Comparison of ENCODE assay signal across 8 mouse cellular contexts in genomic region chr4:149988301-149988700, GRCm38 (mm10). TPM values are rescaled to one million over a fixed set of nuclear protein-coding genes. Genes with fewer than 3 reads are reported as not detected.
A peak's percentile ranks its signal among the peaks of the same experiment; 100 is the strongest.
DNase-seq lines count a peak whose midpoint lies in the region; ATAC-seq and TF ChIP-seq lines count a peak whose summit lies in the region.

No protein-coding gene starts in this region.

- H3K36me3 ChIP-seq in neural tube, embryonic 11.5 days (ENCODE audit: control insufficient read depth, insufficient read depth, low read length), result no peaks in the 10 kb centered on the region
- no peaks in the 10 kb centered on the region; the same call in 1 of the 2 replicates for H3K36me3 ChIP-seq in liver, embryonic 14.5 days (replicated peaks; ENCODE audit: control insufficient read depth, insufficient read depth, low read depth)

- TF ChIP-seq CTCF in liver, embryonic 14.5 days (IDR thresholded peaks at IDR 0.05; ENCODE audit: low read depth), result no peak

- H3K27me3 ChIP-seq in neural tube, embryonic 11.5 days (ENCODE audit: control insufficient read depth, insufficient read depth, low read length), result no peaks in the 10 kb centered on the region
- H3K27me3 ChIP-seq in liver, embryonic 14.5 days (ENCODE audit: control insufficient read depth, insufficient read depth, low read length), result no peaks in the 10 kb centered on the region

- H3K4me1 ChIP-seq in neural tube, embryonic 11.5 days (ENCODE audit: control insufficient read depth, insufficient read depth, low read length), result peaks cover 17% of the 10 kb centered on the region
- peaks cover 3 to 22% of the 10 kb centered on the region in 2 experiments for H3K4me1 ChIP-seq in liver, embryonic 14.5 days (replicated peaks; ENCODE audit: control insufficient read depth in 2 of 2, insufficient read depth in 2 of 2, low read length in 1 of 2)

- 81% methylated on average over 6 of the region's 6 CpGs for WGBS in neural tube, embryonic 11.5 days
- 72% methylated on average over 6 of the region's 6 CpGs for WGBS in liver, embryonic 14.5 days (ENCODE audit: insufficient replicate concordance)

- intact Hi-C loops in gastrocnemius, postnatal 36 days (cut with DNase I), result no loop called here

- H3K9ac ChIP-seq in neural tube, embryonic 11.5 days (ENCODE audit: low read length), result no peak overlapping the region
- no peak overlapping the region for H3K9ac ChIP-seq in liver, embryonic 14.5 days (replicated peaks)

- TF ChIP-seq EP300 in liver, embryonic 14.5 days (IDR thresholded peaks at IDR 0.05; ENCODE audit: low read depth), result no peak

- no peak for ATAC-seq in neural tube, embryonic 11.5 days (ENCODE audit: insufficient read depth, low FRiP score, low TSS enrichment)
- no peak for ATAC-seq in liver, embryonic 14.5 days (ENCODE audit: insufficient read depth)
- ATAC-seq in frontal cortex, adult (ENCODE audit: low TSS enrichment), result no peak

- H3K27ac ChIP-seq in neural tube, embryonic 11.5 days (ENCODE audit: low read depth, low read length), result no peak overlapping the region
- H3K27ac ChIP-seq in liver, embryonic 14.5 days, result no peak overlapping the region

- peak; percentile 63 for DNase-seq in gastrocnemius, adult 18-20 months (ENCODE audit: low spot score)
- DNase-seq in gastrocnemius, postnatal 36 days, result no peak
- DNase-seq in neural tube, embryonic 11.5 days (ENCODE audit: low spot score), result no peak
- no peak for DNase-seq in neural tube, embryonic 10.5 days (ENCODE audit: extremely low spot score, low spot score)
- DNase-seq in liver, embryonic 14.5 days (ENCODE audit: low read depth in 3 of 3, low spot score in 3 of 3), result no peak
- DNase-seq in thymus, postnatal 10 days (ENCODE audit: low spot score in 2 of 2), result no peak
- no peak for DNase-seq in adrenal gland, postnatal 4 days (ENCODE audit: low spot score in 2 of 2)

- H3K4me3 ChIP-seq in neural tube, embryonic 11.5 days (ENCODE audit: low read depth, low read length), result no peak overlapping the region
- H3K4me3 ChIP-seq in liver, embryonic 14.5 days (ENCODE audit: insufficient read depth in 1 of 2, low read depth in 2 of 2, low read length in 2 of 2), result no peak overlapping the region

- H3K4me2 ChIP-seq in neural tube, embryonic 11.5 days (ENCODE audit: low read depth), result peak overlapping the region; percentile 27; the same call in 1 of the 2 replicates
- H3K4me2 ChIP-seq in liver, embryonic 14.5 days (ENCODE audit: low read depth), result peak overlapping the region; percentile 58

- H3K9me3 ChIP-seq in neural tube, embryonic 11.5 days (ENCODE audit: control insufficient read depth, low read length), result no peaks in the 10 kb centered on the region
- no peaks in the 10 kb centered on the region for H3K9me3 ChIP-seq in liver, embryonic 14.5 days (ENCODE audit: control insufficient read depth, low read length)

RNA-seq across cellular contexts. Expression of gene H6pd, which starts 20.5 kb away (rescaled TPM):
- 10 to 100 TPM; 45.5 to 56.8 TPM for total RNA-seq in gastrocnemius, adult 18-20 months (2021)
- 10 to 100 TPM; 51.9 to 54.1 TPM for total RNA-seq in gastrocnemius, postnatal 36 days (2021)
- 3.0 and 3.6 TPM in 2 replicates for polyA plus RNA-seq in neural tube, embryonic 11.5 days (2014; fragmentation: Nextera tagmentation; extraction: Ambion mirVana)
- polyA plus RNA-seq in liver, embryonic 14.5 days (2012; rRNA removed), result 8.3 and 9.6 TPM in 2 replicates
- polyA plus RNA-seq in liver, embryonic 14.5 days (2014; fragmentation: Nextera tagmentation; extraction: Ambion mirVana), result 7.9 and 9.1 TPM in 2 replicates
- 100 to 1,000 TPM; 108 to 120 TPM for total RNA-seq in adrenal gland, postnatal 4 days (2021)

RNA-seq across cellular contexts. Expression of gene Spsb1, which starts 33.5 kb away (rescaled TPM):
- total RNA-seq in gastrocnemius, adult 18-20 months (2021), result 1 to 10 TPM; 5.9 to 9.6 TPM
- total RNA-seq in gastrocnemius, postnatal 36 days (2021), result 1 to 10 TPM; 5.7 to 8.7 TPM
- 25.8 and 26.9 TPM in 2 replicates for polyA plus RNA-seq in neural tube, embryonic 11.5 days (2014; fragmentation: Nextera tagmentation; extraction: Ambion mirVana)
- 0.23 and 0.25 TPM in 2 replicates for polyA plus RNA-seq in liver, embryonic 14.5 days (2012; rRNA removed)
- 0.46 and 0.56 TPM in 2 replicates for polyA plus RNA-seq in liver, embryonic 14.5 days (2014; fragmentation: Nextera tagmentation; extraction: Ambion mirVana)
- total RNA-seq in adrenal gland, postnatal 4 days (2021), result 10 to 100 TPM; 36.9 to 42.0 TPM
